Mouse (Mus musculus): ENCODE measurements around the gene Ypel2. TPM values are rescaled to one million over a fixed set of nuclear protein-coding genes. Genes with fewer than 3 reads are reported as not detected.

The Ypel2 gene
- total and polyA plus RNA-seq, 2 experiments from 2014 or later, result 3.6 to 4.6 TPM

DNA sequence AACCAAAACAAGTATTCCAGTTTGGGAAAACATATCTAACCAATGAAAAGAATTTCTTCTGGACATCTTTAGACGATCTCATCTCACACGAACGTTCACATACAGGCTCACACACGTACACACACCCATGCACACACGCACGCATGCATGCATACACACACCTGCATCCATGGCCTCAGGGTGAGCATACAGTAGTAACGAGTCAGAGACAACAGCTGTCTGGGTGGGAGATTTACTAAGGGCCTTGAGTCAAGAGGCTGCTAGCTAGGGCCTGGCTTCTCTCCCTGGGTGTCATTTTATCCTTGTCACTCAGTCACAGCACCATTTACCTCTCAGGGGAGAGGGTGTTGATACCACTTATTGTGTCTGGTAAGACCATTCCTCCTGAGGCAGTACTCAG lies 74.0 kb downstream of the Ypel2 start:
- no peak overlapping the region for H3K27ac ChIP-seq
- TF ChIP-seq CTCF (IDR thresholded peaks at IDR 0.05; ENCODE audit: low read depth), result no peak
- WGBS, result 86% methylated on average over 7 of the region's 7 CpGs

DNA sequence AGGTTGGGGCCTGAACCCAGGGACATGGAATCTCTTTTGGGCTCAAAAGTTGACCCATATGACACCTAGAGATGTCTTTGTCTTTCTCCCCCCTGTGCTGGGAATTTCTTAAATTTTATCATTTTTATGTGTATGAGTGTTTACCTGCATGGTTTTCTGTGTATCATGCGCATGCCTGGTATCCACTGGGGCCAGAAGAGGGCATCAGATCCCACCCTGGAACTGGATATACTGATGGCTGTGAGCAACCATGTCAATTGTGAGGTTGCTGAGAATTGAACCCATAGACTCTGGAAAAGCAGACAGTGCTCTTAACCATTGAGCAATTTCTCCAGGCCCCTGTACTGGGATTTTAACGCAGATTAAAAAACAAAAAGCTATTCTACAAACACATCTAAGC lies 76.0 kb downstream of the Ypel2 start:
- Histone ChIP-seq H3K36me3 (ENCODE audit: insufficient read depth, low read length) (no peaks in the 10 kb centered on the region), H3K27ac (no peak overlapping the region), H3K27me3 (ENCODE audit: insufficient read depth, low read length) (no peaks in the 10 kb centered on the region), H3K4me2 (ENCODE audit: low read depth, low read length) (no peak overlapping the region), H3K9me3 (ENCODE audit: low read length) (no peaks in the 10 kb centered on the region), H3K9ac (replicated peaks; ENCODE audit: low read length) (no peak overlapping the region), H3K4me3 (ENCODE audit: low read length) (no peak overlapping the region), H3K4me1 (ENCODE audit: insufficient read depth, low read length) (0 out of 2 replicates have a peak, but pooled peaks cover 6% of the 10 kb centered on the region)
- no peak for TF ChIP-seq CTCF (IDR thresholded peaks at IDR 0.05; ENCODE audit: low read depth)
- ATAC-seq (no peak), DNase-seq (ENCODE audit: low spot score) (no peak)
- WGBS, result 96% methylated on average over 2 of the region's 2 CpGs

More for the DNA sequence above, 74.0 kb downstream of the Ypel2 start:
- no peak overlapping the region for H3K4me2 ChIP-seq (ENCODE audit: low read depth, low read length)
- DNase-seq (ENCODE audit: low spot score) (no peak), ATAC-seq (no peak)
- H3K4me3 ChIP-seq (ENCODE audit: low read length), result no peak overlapping the region
- no peaks in the 10 kb centered on the region for H3K36me3 ChIP-seq (ENCODE audit: insufficient read depth, low read length)
- H3K27me3 ChIP-seq (ENCODE audit: insufficient read depth, low read length), result no peaks in the 10 kb centered on the region
- no peaks in the 10 kb centered on the region for H3K9me3 ChIP-seq (ENCODE audit: low read length)
- H3K9ac ChIP-seq (replicated peaks; ENCODE audit: low read length), result no peak overlapping the region
- 0 out of 2 replicates have a peak, but pooled peaks cover 6% of the 10 kb centered on the region for H3K4me1 ChIP-seq (ENCODE audit: insufficient read depth, low read length)

DNA sequence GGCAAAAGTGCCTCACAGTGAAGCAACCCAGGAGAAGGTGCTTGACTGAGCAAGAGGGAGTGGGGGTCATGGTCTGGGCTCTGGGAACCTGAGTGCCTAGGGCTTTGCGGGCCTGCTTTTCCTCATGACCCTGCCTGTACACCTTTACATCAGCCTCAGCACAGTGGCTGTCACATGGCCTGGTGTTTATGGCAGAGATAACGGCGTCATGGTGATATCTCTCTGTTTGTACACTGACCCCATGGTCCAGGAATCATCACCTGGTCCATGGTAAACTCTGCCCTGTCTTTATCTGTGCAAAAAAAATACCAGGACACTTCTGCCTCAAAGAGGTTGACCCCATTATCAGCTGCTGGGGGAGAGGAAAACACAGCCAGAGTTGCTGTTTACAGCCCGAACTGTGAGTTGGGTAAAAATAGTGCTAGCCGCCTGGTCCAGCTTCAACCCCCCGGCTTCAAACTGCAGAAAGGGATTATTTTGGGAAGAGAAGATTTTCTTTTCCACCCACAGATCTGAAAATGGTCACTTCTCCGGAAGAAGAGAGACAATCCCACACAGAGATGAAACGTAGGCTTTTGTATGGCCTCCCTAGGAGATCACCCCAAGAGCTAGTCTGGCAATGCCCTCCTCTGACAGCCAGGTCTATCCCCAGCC lies 76.8 kb downstream of the Ypel2 start:
- H3K4me3 ChIP-seq (ENCODE audit: low read length), result no peak overlapping the region
- H3K27ac ChIP-seq, result no peak overlapping the region
- H3K27me3 ChIP-seq (ENCODE audit: insufficient read depth, low read length), result no peaks in the 10 kb centered on the region
- no peak overlapping the region for H3K9ac ChIP-seq (replicated peaks; ENCODE audit: low read length)
- 0 out of 2 replicates have a peak, but pooled peaks cover 6% of the 10 kb centered on the region for H3K4me1 ChIP-seq (ENCODE audit: insufficient read depth, low read length)
- no peak for ATAC-seq
- no peak for DNase-seq (ENCODE audit: low spot score)
- H3K9me3 ChIP-seq (ENCODE audit: low read length), result no peaks in the 10 kb centered on the region
- 89% methylated on average over 8 of the region's 8 CpGs for WGBS
- TF ChIP-seq CTCF (IDR thresholded peaks at IDR 0.05; ENCODE audit: low read depth), result no peak
- H3K36me3 ChIP-seq (ENCODE audit: insufficient read depth, low read length), result no peaks in the 10 kb centered on the region
- H3K4me2 ChIP-seq (ENCODE audit: low read depth, low read length), result no peak overlapping the region

DNA sequence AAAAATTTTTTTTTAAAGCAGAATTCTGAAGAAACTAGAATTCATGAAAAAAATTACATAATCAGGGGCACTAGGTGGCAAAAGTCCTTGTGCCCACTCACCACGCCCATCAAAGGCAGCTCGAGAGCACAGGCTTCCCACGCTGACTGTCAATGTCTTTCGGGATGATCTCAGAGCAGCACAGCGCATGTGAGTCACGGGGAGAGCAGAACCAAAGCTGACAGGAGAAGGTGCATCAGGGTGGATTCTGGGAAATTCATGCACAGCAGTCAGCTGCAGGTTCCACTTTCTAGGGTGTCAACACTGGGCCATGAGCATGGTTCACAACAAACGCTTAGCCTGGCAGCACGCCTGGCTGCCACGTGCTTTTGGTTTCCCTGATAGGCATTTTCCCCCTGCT lies 79.2 kb downstream of the Ypel2 start:
- Histone ChIP-seq H3K9ac (replicated peaks; ENCODE audit: low read length) (no peak overlapping the region), H3K27ac (no peak overlapping the region), H3K4me3 (ENCODE audit: low read length) (no peak overlapping the region), H3K36me3 (ENCODE audit: insufficient read depth, low read length) (no peaks in the 10 kb centered on the region), H3K27me3 (ENCODE audit: insufficient read depth, low read length) (no peaks in the 10 kb centered on the region), H3K4me2 (ENCODE audit: low read depth, low read length) (no peak overlapping the region), H3K4me1 (ENCODE audit: insufficient read depth, low read length) (no peaks in the 10 kb centered on the region), H3K9me3 (ENCODE audit: low read length) (no peaks in the 10 kb centered on the region)
- ATAC-seq (no peak), DNase-seq (ENCODE audit: low spot score) (no peak)
- TF ChIP-seq CTCF (IDR thresholded peaks at IDR 0.05; ENCODE audit: low read depth), result no peak
- WGBS, result 81% methylated on average over 9 of the region's 9 CpGs

DNA sequence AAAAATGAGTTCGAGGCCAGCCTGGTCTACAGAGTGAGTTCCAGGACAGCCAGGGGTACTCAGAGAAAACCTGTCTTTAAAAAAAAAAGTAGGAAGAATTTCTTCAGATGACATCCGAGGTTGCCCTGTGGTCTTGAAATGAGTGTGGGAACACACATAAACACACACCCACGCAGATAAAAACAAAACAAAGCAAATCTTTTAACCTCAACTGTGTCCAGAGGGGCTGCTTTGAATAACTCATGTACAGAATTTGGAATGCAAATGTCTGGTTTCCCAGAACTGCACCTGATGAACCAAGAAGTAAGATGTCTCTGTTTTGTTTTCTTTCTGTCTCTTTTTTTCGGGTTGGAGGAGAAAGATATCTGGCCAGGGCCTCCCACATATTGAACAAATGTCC lies 83.3 kb downstream of the Ypel2 start:
- WGBS, result 77% methylated on average over 4 of the region's 4 CpGs
- no peaks in the 10 kb centered on the region for H3K9me3 ChIP-seq (ENCODE audit: low read length)
- ATAC-seq (no peak), DNase-seq (ENCODE audit: low spot score) (no peak)
- no peak overlapping the region for H3K4me3 ChIP-seq (ENCODE audit: low read length)
- H3K9ac ChIP-seq (replicated peaks; ENCODE audit: low read length), result no peak overlapping the region
- H3K36me3 ChIP-seq (ENCODE audit: insufficient read depth, low read length), result no peaks in the 10 kb centered on the region
- H3K27ac ChIP-seq, result no peak overlapping the region
- no peak overlapping the region for H3K4me2 ChIP-seq (ENCODE audit: low read depth, low read length)
- no peaks in the 10 kb centered on the region for H3K4me1 ChIP-seq (ENCODE audit: insufficient read depth, low read length)
- no peak for TF ChIP-seq CTCF (IDR thresholded peaks at IDR 0.05; ENCODE audit: low read depth)
- H3K27me3 ChIP-seq (ENCODE audit: insufficient read depth, low read length), result no peaks in the 10 kb centered on the region

DNA sequence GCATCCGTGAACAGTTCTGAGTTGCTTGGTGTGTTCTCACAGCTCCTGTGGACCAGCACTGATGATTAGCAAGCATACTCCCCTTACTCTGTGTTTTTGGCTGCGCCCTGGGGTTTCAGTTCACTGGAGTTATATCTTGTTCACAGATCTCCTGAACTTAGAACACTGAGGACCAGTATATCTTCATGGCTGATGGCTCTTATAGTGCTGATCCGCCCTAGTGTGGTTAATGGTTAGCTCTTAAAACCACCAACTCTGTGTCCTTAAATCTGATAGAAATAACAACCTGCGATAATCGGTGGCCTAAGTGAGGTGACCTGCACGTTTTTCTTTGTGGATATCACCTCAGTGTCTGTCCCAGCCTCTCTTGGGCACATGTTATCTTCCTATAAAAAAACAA lies 84.5 kb downstream of the Ypel2 start:
- H3K4me1 ChIP-seq (ENCODE audit: insufficient read depth, low read length), result no peaks in the 10 kb centered on the region
- no peak overlapping the region for H3K27ac ChIP-seq
- H3K4me2 ChIP-seq (ENCODE audit: low read depth, low read length), result no peak overlapping the region
- no peaks in the 10 kb centered on the region for H3K9me3 ChIP-seq (ENCODE audit: low read length)
- no peak overlapping the region for H3K4me3 ChIP-seq (ENCODE audit: low read length)
- no peaks in the 10 kb centered on the region for H3K27me3 ChIP-seq (ENCODE audit: insufficient read depth, low read length)
- H3K9ac ChIP-seq (replicated peaks; ENCODE audit: low read length), result no peak overlapping the region
- 87% methylated on average over 6 of the region's 6 CpGs for WGBS
- no peak for DNase-seq (ENCODE audit: low spot score)
- no peak for TF ChIP-seq CTCF (IDR thresholded peaks at IDR 0.05; ENCODE audit: low read depth)
- ATAC-seq, result no peak
- no peaks in the 10 kb centered on the region for H3K36me3 ChIP-seq (ENCODE audit: insufficient read depth, low read length)

DNA sequence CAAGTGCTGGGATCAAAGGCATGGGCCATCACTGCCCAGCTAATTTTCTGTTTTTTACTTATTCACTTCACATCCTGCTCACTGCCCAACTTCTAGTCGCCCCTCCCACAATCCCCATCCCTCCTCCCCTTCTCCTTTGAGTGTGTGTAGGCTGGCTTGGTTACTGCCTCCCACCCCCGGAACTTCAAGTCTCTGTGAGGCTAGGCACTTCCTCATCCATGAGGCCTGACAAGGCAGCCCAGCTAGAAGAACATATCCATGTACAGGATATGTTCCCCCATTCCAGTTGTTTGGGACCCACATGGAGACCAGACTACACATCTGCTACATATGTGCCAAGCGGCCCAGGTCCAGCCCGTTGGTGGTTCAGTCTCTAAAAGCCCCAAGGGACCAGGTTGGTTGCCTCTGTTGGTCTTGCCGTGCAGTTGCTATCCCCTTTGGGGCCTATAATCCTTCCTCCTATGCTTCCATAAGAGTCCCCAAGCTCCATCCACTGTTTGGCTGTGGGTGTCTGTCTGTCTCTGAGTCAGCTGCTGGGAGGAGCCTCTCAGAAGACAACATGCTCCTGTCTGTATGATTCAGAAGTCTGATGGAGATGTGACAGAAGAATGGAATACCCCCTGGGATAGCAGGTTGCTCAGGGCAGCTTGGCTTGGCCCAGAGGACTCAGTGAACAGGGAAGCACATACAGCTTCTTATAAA lies 85.5 kb downstream of the Ypel2 start:
- Histone ChIP-seq H3K4me2 (ENCODE audit: low read depth, low read length) (no peak overlapping the region), H3K4me3 (ENCODE audit: low read length) (no peak overlapping the region), H3K4me1 (ENCODE audit: insufficient read depth, low read length) (no peaks in the 10 kb centered on the region), H3K36me3 (ENCODE audit: insufficient read depth, low read length) (no peaks in the 10 kb centered on the region), H3K27ac (no peak overlapping the region), H3K27me3 (ENCODE audit: insufficient read depth, low read length) (no peaks in the 10 kb centered on the region), H3K9me3 (ENCODE audit: low read length) (no peaks in the 10 kb centered on the region), H3K9ac (replicated peaks; ENCODE audit: low read length) (no peak overlapping the region)
- 86% methylated on average over 5 of the region's 5 CpGs for WGBS
- DNase-seq (ENCODE audit: low spot score), result no peak
- no peak for ATAC-seq
- no peak for TF ChIP-seq CTCF (IDR thresholded peaks at IDR 0.05; ENCODE audit: low read depth)

Measured in hindbrain, postnatal 0 days (tissue).